27 mouse cellular contexts compared by ENCODE assay signal in the genomic region with DNA sequence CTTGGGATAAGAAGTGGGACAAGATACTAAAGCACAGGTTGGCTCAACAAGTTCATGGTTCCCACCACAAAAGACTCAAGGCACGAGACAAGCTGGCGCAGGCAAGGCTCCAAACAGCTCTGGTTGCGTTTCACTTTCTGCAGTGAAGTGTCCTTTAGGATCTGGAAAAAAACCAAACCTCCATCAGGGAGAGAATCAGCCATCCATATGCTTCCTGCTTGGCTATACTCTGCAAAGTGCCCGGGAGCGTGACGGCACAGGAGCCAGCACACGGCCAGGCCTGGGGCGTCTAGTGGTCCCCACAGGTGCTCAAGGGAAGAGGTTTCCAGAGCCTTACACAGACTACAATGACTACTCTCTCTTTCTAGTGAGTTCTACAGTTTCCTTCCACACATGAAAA.
"Had no signal": no experiment of that assay in that cellular context is flagged by ENCODE, and none has a peak within 500 bp of the region (broad histone marks: within the 10 kb centered on the region; RNA-seq: fewer than 3 reads in every experiment).

No protein-coding gene starts in this region.

- H3K9ac ChIP-seq: heart, embryonic 12.5 days; hindbrain, embryonic 12.5 days; hindbrain, embryonic 14.5 days; intestine, embryonic 15.5 days; limb, embryonic 12.5 days; liver, embryonic 13.5 days; liver, embryonic 15.5 days; liver, postnatal 0 days had no signal

- ATAC-seq: hindbrain, embryonic 16.5 days; inflammation-experienced regulatory T-cells, adult 6 months; intestine, embryonic 15.5 days; intestine, postnatal 0 days; liver, postnatal 0 days had no signal

- H3K27me3 ChIP-seq: heart, embryonic 12.5 days; hindbrain, embryonic 12.5 days; intestine, embryonic 15.5 days; limb, embryonic 12.5 days; liver, embryonic 13.5 days; liver, embryonic 15.5 days had no signal

- H3K4me2 ChIP-seq: heart, embryonic 12.5 days; hindbrain, embryonic 12.5 days; hindbrain, embryonic 14.5 days; intestine, embryonic 15.5 days; limb, embryonic 12.5 days; liver, embryonic 11.5 days; liver, embryonic 13.5 days; liver, embryonic 15.5 days had no signal

- H3K4me3 ChIP-seq: heart, embryonic 10.5 days; heart, embryonic 12.5 days; hindbrain, embryonic 10.5 days; hindbrain, embryonic 12.5 days; intestine, embryonic 15.5 days; layer of hippocampus, adult 2 months; left cerebral cortex, adult 2 months; limb, embryonic 10.5 days; limb, embryonic 12.5 days; liver, embryonic 13.5 days; liver, embryonic 15.5 days had no signal

- H3K9me3 ChIP-seq: heart, embryonic 10.5 days; hindbrain, embryonic 10.5 days; hindbrain, embryonic 12.5 days; intestine, embryonic 15.5 days; limb, embryonic 10.5 days; limb, embryonic 12.5 days; liver, embryonic 13.5 days; liver, embryonic 15.5 days had no signal

- H3K4me1 ChIP-seq: heart, embryonic 10.5 days; heart, embryonic 12.5 days; hindbrain, embryonic 10.5 days; hindbrain, embryonic 12.5 days; intestine, embryonic 15.5 days; limb, embryonic 10.5 days; limb, embryonic 12.5 days; liver, embryonic 13.5 days; liver, embryonic 15.5 days had no signal

- DNase-seq: gastrocnemius, postnatal 25 days; heart, adult 18-20 months; heart, postnatal 10 days; heart, postnatal 4 days; kidney, adult 18-20 months; kidney, adult 8-10 months; kidney, postnatal 10 days; kidney, postnatal 25 days; kidney, postnatal 4 days; liver; liver, embryonic 13.5 days; liver, postnatal 0 days had no signal

- H3K27ac ChIP-seq: heart, embryonic 10.5 days; hindbrain, embryonic 10.5 days; hindbrain, embryonic 12.5 days; hindbrain, embryonic 14.5 days; intestine, embryonic 15.5 days; layer of hippocampus, adult 2 months; left cerebral cortex, adult 2 months; limb, embryonic 10.5 days; limb, embryonic 12.5 days; liver, embryonic 13.5 days; liver, embryonic 15.5 days had no signal
